Mouse (Mus musculus) liver, embryonic 11.5 days (tissue): ENCODE measurements at regions not wholly inside any gene's neighbourhood (a gene's known extent, or its start where the extent isn't known, plus 50 kb on each side); places are given as distances from the start of the nearest gene placed in this dataset.

ENCODE experiments used
- ATAC-seq: fragments of 200-750 bp; cut with Nextera tagmentation; replicated peaks from 2 replicates; pipeline ENCODE4 v1.8.0; 2017; ENCODE audit warnings: moderate number of reproducible peaks, mild to moderate bottlenecking, moderate TSS enrichment, moderate library complexity; ENCODE audit not compliant: low FRiP score
- DNase-seq: peaks from one replicate; pipeline ENCODE4 v3.0.0-alpha.2; 2017; ENCODE audit warnings: low spot score
- H3K27ac ChIP-seq: fragments of 300-500 bp; sonication (generic); 2 replicates; pipeline ENCODE4 v1.5.1; 2014; ENCODE audit warnings: mild to moderate bottlenecking, low read depth, low read length, control low read depth
- H3K27me3 ChIP-seq: fragments of 300-500 bp; sonication (generic); replicated peaks from 2 replicates; pipeline ENCODE4 v1.6.1; 2014; ENCODE audit warnings: low read length, mixed read lengths; ENCODE audit not compliant: control insufficient read depth, insufficient read depth
- H3K36me3 ChIP-seq: fragments of 300-500 bp; sonication (generic); 2 replicates; pipeline ENCODE4 v1.6.1; 2014; ENCODE audit warnings: mild to moderate bottlenecking, low read length, moderate library complexity, mixed read lengths; ENCODE audit not compliant: control insufficient read depth, insufficient read depth
- H3K4me1 ChIP-seq: fragments of 300-500 bp; sonication (generic); replicated peaks from 2 replicates; pipeline ENCODE4 v1.6.1; 2014; ENCODE audit warnings: low read length, mixed read lengths; ENCODE audit not compliant: control insufficient read depth, insufficient read depth
- H3K4me2 ChIP-seq: fragments of 300-500 bp; sonication (generic); 2 replicates; pipeline ENCODE4 v1.6.1; 2014; ENCODE audit warnings: mild to moderate bottlenecking, control low read depth, moderate library complexity
- H3K4me3 ChIP-seq: fragments of 300-500 bp; sonication (generic); 2 replicates; pipeline ENCODE4 v1.5.1; 2014; ENCODE audit warnings: low read depth, low read length, control low read depth
- H3K9ac ChIP-seq: fragments of 300-500 bp; sonication (generic); 2 replicates; pipeline ENCODE4 v1.6.1; 2014; ENCODE audit warnings: low read depth, low read length, control low read depth
- H3K9me3 ChIP-seq: fragments of 300-500 bp; sonication (generic); 2 replicates; pipeline ENCODE4 v1.6.1; 2016; ENCODE audit warnings: low read length, inconsistent platforms, mixed read lengths; ENCODE audit not compliant: control insufficient read depth
- WGBS: fragments of 180-500 bp; shearing (Covaris S2); extraction: QIAGEN DNeasy Blood & Tissue Kit; methylation state at CpG from one replicate; pipeline ENCODE4 v1.1.7; 2014; 5-methylcytosine and 5-hydroxymethylcytosine counted together

DNA sequence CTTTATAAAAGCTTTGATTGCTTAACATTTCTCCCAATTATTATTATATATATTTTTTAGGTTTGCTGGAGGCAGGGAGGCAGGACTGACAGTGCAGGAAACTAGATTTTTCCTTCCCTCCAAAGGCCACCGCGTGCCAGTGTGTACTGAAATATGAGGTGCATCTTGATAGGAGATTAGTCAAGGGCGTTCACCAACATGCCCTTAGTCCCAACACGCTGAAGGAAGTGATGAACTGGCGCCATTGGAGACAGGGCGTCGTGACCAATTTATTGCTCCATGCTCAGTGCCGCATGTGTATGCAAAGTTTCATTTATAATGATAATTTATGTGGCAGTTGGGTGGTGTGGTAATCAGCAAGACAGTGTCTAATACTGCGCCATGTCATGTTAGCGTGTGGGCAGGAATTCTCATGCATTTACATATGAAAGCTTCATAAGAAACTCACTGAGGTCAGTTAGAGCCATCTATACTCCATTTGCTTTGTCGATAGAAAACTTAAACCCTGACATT is 66.2 kb downstream of the Isl1 start:
- DNase-seq: no peak
- Histone ChIP-seq H3K27ac (no peak overlapping the region), H3K9me3 (no peaks in the 10 kb centered on the region), H3K27me3 (no peaks in the 10 kb centered on the region), H3K4me1 (no peaks in the 10 kb centered on the region), H3K9ac (no peak overlapping the region), H3K4me2 (no peak overlapping the region), H3K4me3 (no peak overlapping the region), H3K36me3 (no peaks in the 10 kb centered on the region)
- ATAC-seq: no peak
- WGBS: 85% methylated on average over 11 of the region's 11 CpGs

DNA sequence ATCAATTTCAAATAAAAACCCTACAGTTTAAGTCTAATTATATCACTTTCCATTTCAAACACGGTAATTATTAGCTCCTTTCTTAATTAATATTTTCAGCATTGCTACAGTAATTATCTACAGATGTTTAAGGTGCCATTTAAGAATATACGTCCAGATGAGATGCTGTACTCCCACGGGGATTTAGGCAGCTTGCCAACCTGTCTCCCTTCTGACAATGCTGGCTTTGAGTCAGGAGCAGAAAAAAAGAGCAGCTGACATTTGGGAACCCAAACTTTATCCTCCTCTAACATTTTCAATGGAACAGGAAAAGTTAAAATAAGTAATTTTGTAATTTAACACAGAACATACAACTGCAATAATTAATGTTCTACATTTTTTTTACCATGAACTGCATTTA is 94.4 kb downstream of the Isl1 start:
- H3K9me3 ChIP-seq: no peaks in the 10 kb centered on the region
- ATAC-seq (no peak), DNase-seq (no peak)
- H3K4me3 ChIP-seq: no peak overlapping the region
- H3K27ac ChIP-seq: no peak overlapping the region
- no peak overlapping the region for H3K9ac ChIP-seq
- H3K36me3 ChIP-seq: no peaks in the 10 kb centered on the region
- WGBS: 54% methylated on average over 3 of the region's 3 CpGs
- no peak overlapping the region for H3K4me2 ChIP-seq
- no peaks in the 10 kb centered on the region for H3K4me1 ChIP-seq
- H3K27me3 ChIP-seq: no peaks in the 10 kb centered on the region

DNA sequence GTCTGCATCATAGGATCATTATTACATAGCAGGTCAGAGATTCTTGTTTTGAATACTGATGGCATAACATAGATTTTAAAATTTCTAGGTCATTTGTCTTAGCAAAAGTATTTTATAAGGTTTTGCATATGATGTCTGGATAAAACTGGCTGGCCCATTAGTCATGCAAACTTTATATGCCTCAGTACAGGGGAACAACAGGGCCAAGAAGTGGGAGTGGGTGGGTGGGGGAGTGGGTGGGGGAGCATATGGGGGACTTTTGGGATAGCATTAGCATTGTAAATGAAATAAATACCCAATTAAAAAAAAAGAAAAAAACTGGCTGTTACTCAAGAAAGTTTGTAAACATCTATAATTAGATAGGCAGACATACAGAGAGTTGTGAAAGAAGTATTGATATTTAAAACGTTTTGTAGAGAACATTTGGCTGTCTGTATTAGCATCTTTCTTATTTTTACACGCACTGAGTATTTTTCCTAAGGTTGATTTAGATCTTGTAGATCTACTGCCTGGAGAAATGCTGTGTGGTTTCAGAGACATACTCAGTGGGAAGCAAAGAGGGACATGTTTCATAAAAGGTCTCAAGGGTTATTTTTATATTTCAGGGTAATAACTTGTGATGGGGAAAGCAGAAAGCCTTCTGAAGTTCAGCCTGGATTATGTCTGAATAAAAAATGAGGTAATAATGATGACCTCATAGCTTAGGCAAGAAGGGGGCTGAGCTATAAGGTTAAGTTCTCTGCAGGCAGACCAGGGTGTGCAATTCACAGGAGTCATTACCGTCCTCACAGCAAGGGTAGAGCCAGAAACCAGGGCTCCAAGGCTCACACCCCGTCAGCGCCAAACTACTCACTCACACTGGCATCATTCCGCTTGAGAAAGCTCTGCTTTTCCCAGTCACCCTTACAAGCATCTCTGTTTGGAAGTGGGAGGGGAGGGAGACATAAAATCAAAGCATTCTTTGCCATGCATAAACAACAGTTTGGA is 95.4 kb downstream of the Isl1 start:
- H3K9me3 ChIP-seq: no peaks in the 10 kb centered on the region
- H3K4me1 ChIP-seq: no peaks in the 10 kb centered on the region
- 48% methylated on average over 6 of the region's 6 CpGs for WGBS
- H3K27ac ChIP-seq: no peak overlapping the region
- H3K4me3 ChIP-seq: no peak overlapping the region
- no peak for ATAC-seq
- no peak overlapping the region for H3K4me2 ChIP-seq
- no peaks in the 10 kb centered on the region for H3K36me3 ChIP-seq
- no peak for DNase-seq
- H3K27me3 ChIP-seq: no peaks in the 10 kb centered on the region
- H3K9ac ChIP-seq: no peak overlapping the region

DNA sequence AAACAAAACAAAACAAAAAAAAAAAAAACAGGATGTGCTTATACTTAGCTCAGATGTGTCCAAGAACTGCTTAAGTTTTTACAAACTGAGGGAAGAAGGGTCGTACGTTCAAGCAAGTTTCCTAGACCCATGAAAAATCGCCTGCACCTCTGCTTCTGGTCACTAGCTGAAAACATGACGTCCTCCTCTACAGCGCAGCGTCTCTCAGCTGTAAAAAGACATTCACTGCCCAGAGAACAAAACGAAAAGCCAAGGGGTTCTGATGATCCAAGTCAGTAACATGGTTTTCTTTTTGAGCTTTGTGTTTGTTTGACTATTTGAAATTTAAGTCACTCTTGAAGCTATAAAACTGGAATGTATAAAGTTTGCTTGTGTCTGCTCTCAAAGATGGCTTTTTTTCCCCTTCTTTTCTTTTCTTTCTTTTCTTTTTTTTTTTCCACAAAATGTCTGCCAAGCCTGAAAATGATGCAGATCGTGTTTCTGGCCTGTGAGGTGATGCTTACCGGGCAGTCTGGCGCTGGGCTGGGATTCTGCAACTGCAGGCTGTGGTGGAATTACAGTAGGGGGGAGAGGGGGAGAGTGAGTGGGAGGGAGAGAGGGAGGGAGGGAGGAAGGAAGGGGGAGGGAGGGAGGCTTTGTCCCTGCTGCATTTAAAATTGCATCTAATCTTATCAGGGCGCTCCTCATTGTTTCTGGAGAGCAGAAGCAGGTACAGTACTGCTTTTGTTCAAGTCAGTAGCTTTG is 108.1 kb downstream of the Isl1 start:
- 10% methylated on average over 11 of the region's 11 CpGs for WGBS
- Histone ChIP-seq H3K27ac (no peak overlapping the region), H3K36me3 (no peaks in the 10 kb centered on the region), H3K4me2 (peak overlapping the region; percentile 49), H3K4me3 (no peak overlapping the region), H3K9me3 (no peaks in the 10 kb centered on the region), H3K4me1 (no peaks in the 10 kb centered on the region), H3K27me3 (no peaks in the 10 kb centered on the region), H3K9ac (no peak overlapping the region)
- DNase-seq (no peak), ATAC-seq (no peak; the same call in 1 of the 2 replicates)

DNA sequence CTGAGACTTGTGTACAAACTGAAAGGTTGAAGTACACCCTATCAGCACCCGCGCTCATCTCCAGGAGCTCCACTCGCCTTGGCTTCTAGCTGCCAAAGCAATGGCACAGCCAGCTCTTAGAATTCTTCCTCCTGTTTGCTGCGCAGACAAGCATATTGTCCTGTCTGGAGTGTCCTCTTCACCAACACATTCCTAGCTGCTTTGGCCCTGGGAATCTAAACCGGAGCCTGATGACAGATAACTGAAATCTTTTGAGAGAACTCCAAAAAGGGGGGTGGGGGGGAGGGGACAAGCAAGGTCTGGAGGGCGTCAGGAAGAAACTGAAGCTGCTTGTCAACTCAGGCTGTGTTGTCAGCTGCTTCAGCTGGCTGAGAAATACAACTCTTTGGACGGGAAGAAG is 122.4 kb downstream of the Isl1 start:
- no peak overlapping the region for H3K27ac ChIP-seq
- H3K4me3 ChIP-seq: no peak overlapping the region
- no peak for DNase-seq
- no peak overlapping the region for H3K4me2 ChIP-seq
- 45% methylated on average over 7 of the region's 7 CpGs for WGBS
- H3K9ac ChIP-seq: no peak overlapping the region
- no peaks in the 10 kb centered on the region for H3K36me3 ChIP-seq
- no peaks in the 10 kb centered on the region for H3K9me3 ChIP-seq
- H3K27me3 ChIP-seq: no peaks in the 10 kb centered on the region
- ATAC-seq: no peak
- H3K4me1 ChIP-seq: no peaks in the 10 kb centered on the region

DNA sequence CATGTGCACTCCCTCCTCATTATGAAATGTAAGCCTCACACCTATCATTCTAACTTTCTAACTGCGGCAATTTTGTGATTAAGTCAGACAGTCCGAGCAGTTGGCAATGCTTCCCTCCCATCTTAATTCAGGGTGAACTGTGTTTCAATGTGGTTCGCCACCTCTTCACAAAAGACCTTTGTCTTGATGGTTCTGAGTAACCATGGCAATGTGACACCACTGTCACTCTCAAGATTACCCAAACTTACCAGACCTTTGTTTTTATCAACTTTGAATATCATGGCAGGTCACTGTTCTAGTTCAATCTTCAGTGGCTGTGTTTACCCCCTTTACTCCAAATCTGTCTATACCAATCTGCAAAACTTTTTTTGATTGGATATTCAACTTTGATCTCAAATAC is 131.7 kb downstream of the Isl1 start:
- Histone ChIP-seq H3K4me2 (no peak overlapping the region), H3K4me3 (no peak overlapping the region), H3K27ac (no peak overlapping the region), H3K9me3 (no peaks in the 10 kb centered on the region), H3K4me1 (no peaks in the 10 kb centered on the region), H3K9ac (no peak overlapping the region), H3K36me3 (no peaks in the 10 kb centered on the region), H3K27me3 (no peaks in the 10 kb centered on the region)
- ATAC-seq: no peak
- WGBS: 81% methylated on average over 3 of the region's 3 CpGs
- DNase-seq: no peak

DNA sequence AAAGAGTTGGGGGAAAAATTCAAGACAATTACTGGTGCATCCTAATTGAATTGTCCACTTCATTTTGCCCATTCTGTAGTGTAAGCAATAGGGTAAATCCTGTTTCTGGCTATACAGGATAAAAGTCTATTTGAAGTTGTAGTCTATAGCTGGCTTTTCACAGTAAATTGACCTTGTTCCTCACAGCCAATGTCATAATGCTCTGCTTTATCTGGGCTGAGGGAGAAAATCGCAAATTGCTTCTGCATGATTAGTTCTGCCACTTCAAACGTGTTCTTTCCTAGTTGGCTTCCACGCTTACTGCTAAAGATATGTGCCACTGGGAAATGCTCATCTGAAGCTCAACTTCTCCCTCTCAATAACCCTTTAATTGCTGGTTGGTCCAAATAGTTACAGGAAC is 134.5 kb downstream of the Isl1 start:
- no peaks in the 10 kb centered on the region for H3K36me3 ChIP-seq
- no peak overlapping the region for H3K4me3 ChIP-seq
- no peak overlapping the region for H3K9ac ChIP-seq
- no peak overlapping the region for H3K27ac ChIP-seq
- 38% methylated on average over 3 of the region's 3 CpGs for WGBS
- DNase-seq: no peak
- no peak for ATAC-seq
- H3K4me1 ChIP-seq: no peaks in the 10 kb centered on the region
- H3K4me2 ChIP-seq: no peak overlapping the region
- no peaks in the 10 kb centered on the region for H3K27me3 ChIP-seq
- H3K9me3 ChIP-seq: no peaks in the 10 kb centered on the region

DNA sequence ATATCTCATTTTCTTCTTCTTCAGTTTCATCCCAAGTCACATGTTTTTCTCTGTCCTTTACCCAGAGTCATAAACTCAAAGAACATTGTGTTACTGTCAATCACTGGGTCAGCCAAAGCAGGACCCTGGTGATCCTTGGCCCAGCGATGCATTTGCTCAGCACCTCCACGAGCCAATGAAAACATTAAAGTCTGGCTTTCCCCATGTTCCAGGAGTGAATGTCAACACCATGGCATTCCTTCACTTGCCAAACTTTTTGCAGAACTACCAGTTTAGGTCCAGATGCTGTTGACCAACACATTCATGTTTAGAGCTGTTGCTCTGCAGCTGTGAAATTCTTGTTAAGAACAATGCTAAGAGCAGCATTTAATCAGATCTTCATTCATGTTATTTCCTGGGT is 135.6 kb downstream of the Isl1 start:
- Histone ChIP-seq H3K4me1 (no peaks in the 10 kb centered on the region), H3K9me3 (no peaks in the 10 kb centered on the region), H3K9ac (no peak overlapping the region), H3K27me3 (no peaks in the 10 kb centered on the region), H3K36me3 (no peaks in the 10 kb centered on the region), H3K4me3 (no peak overlapping the region), H3K27ac (no peak overlapping the region), H3K4me2 (no peak overlapping the region)
- WGBS: 72% methylated on average over 2 of the region's 2 CpGs
- ATAC-seq: no peak
- DNase-seq: no peak
